Mouse (Mus musculus) kidney, adult 11 months (tissue): ENCODE data around the gene Eprs.

Source experiments
- DNase-seq: peaks from one replicate; pipeline ENCODE4 v3.0.0; 2022

Eprs gene

GRCm38 (mm10) chr1:185452461-185452860, 89.6 kb downstream of the Eprs start:
- no peak for DNase-seq

GRCm38 (mm10) chr1:185454144-185454543, 91.3 kb downstream of the Eprs start:
- DNase-seq = no peak

GRCm38 (mm10) chr1:185454575-185454954, 91.7 kb downstream of the Eprs start, which contains the start of gene Slc30a10:
Slc30a10 (plus strand) TSS chr1:185454848.
- DNase-seq = no peak

GRCm38 (mm10) chr1:185454955-185455701, 92.3 kb downstream of the Eprs start:
- DNase-seq = no peak

GRCm38 (mm10) chr1:185456327-185456726, 93.5 kb downstream of the Eprs start:
- DNase-seq = no peak

- DNase-seq = no peak
These were observed 97.3 kb downstream of the Eprs start for GRCm38 (mm10) chr1:185460096-185460495.

- DNase-seq = no peak
These were observed 100.0 kb downstream of the Eprs start for GRCm38 (mm10) chr1:185462889-185463288.

- no peak for DNase-seq
These were observed 106.7 kb downstream of the Eprs start for GRCm38 (mm10) chr1:185469551-185470021.

- no peak for DNase-seq
These were observed 109.3 kb downstream of the Eprs start for GRCm38 (mm10) chr1:185472025-185472720.

GRCm38 (mm10) chr1:185472730-185473129, 109.9 kb downstream of the Eprs start:
- DNase-seq = no peak

GRCm38 (mm10) chr1:185473437-185473836, 110.6 kb downstream of the Eprs start:
- DNase-seq = no peak
